Mouse (Mus musculus): ENCODE results near the gene Smug1. TPM values are rescaled to one million over a fixed set of nuclear protein-coding genes. Genes with fewer than 3 reads are reported as not detected.

The Smug1 gene
- total and polyA plus RNA-seq, 2 experiments from 2014 or later = 11.9 to 40.1 TPM

GRCm38 (mm10) chr15:103133761-103134160 is 33.1 kb downstream of the Smug1 start:
- peak; percentile 75 for DNase-seq (ENCODE audit: low spot score)

GRCm38 (mm10) chr15:103130729-103131128 is 36.2 kb downstream of the Smug1 start:
- Histone ChIP-seq H3K27ac (no peak overlapping the region), H3K4me1 (ENCODE audit: insufficient read depth, low read length) (peaks cover 20% of the 10 kb centered on the region; the same call in 1 of the 2 replicates), H3K4me2 (ENCODE audit: low read depth, low read length) (no peak overlapping the region), H3K4me3 (ENCODE audit: low read length) (no peak overlapping the region), H3K36me3 (ENCODE audit: insufficient read depth, low read length) (no peaks in the 10 kb centered on the region), H3K9me3 (ENCODE audit: low read length) (no peaks in the 10 kb centered on the region), H3K9ac (replicated peaks; ENCODE audit: low read length) (no peak overlapping the region), H3K27me3 (ENCODE audit: insufficient read depth, low read length) (no peaks in the 10 kb centered on the region)
- 47% methylated on average over 1 of the region's 1 CpGs for WGBS
- no peak for DNase-seq (ENCODE audit: low spot score)
- peak; percentile 63 for TF ChIP-seq CTCF (IDR thresholded peaks at IDR 0.05; ENCODE audit: low read depth)
- no peak for ATAC-seq

More at GRCm38 (mm10) chr15:103133761-103134160, 33.1 kb downstream of the Smug1 start:
- Histone ChIP-seq H3K27me3 (ENCODE audit: insufficient read depth, low read length) (no peaks in the 10 kb centered on the region), H3K9me3 (ENCODE audit: low read length) (no peaks in the 10 kb centered on the region), H3K36me3 (ENCODE audit: insufficient read depth, low read length) (no peaks in the 10 kb centered on the region), H3K4me1 (ENCODE audit: insufficient read depth, low read length) (peaks cover 20% of the 10 kb centered on the region; the same call in 1 of the 2 replicates), H3K9ac (replicated peaks; ENCODE audit: low read length) (no peak overlapping the region), H3K4me3 (ENCODE audit: low read length) (no peak overlapping the region), H3K4me2 (ENCODE audit: low read depth, low read length) (no peak overlapping the region), H3K27ac (peak overlapping the region; percentile 16)
- no peak for TF ChIP-seq CTCF (IDR thresholded peaks at IDR 0.05; ENCODE audit: low read depth)
- ATAC-seq = peak; percentile 78
- 6% methylated on average over 4 of the region's 4 CpGs for WGBS

DNA sequence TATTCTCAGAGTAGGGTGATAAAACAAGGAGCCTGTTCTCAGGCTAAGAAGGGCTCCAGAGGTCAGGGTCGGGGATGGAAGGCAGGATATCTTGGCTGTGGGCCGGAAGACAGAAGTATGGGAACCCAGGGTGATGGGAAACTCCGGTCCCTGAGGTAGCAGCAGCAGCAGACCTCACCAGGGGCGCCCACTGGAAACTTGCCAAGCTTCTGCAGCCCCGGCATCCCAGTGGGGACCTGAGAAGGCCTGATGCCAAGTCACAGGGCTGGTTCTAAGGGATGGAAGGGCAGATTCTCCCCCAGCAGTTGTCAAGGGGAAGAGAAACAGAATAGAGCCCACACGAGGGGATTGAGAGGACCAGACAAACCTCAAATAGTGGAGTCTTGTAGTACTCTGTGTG is 37.6 kb downstream of the Smug1 start:
- no peak for TF ChIP-seq CTCF (IDR thresholded peaks at IDR 0.05; ENCODE audit: low read depth)
- no peak for ATAC-seq
- Histone ChIP-seq H3K27ac (no peak overlapping the region), H3K27me3 (ENCODE audit: insufficient read depth, low read length) (no peaks in the 10 kb centered on the region), H3K9me3 (ENCODE audit: low read length) (no peaks in the 10 kb centered on the region), H3K4me2 (ENCODE audit: low read depth, low read length) (no peak overlapping the region), H3K4me1 (ENCODE audit: insufficient read depth, low read length) (peaks cover 6% of the 10 kb centered on the region; the same call in 1 of the 2 replicates), H3K36me3 (ENCODE audit: insufficient read depth, low read length) (no peaks in the 10 kb centered on the region), H3K4me3 (ENCODE audit: low read length) (no peak overlapping the region), H3K9ac (replicated peaks; ENCODE audit: low read length) (no peak overlapping the region)
- 26% methylated on average over 6 of the region's 6 CpGs for WGBS
- no peak for DNase-seq (ENCODE audit: low spot score)

DNA sequence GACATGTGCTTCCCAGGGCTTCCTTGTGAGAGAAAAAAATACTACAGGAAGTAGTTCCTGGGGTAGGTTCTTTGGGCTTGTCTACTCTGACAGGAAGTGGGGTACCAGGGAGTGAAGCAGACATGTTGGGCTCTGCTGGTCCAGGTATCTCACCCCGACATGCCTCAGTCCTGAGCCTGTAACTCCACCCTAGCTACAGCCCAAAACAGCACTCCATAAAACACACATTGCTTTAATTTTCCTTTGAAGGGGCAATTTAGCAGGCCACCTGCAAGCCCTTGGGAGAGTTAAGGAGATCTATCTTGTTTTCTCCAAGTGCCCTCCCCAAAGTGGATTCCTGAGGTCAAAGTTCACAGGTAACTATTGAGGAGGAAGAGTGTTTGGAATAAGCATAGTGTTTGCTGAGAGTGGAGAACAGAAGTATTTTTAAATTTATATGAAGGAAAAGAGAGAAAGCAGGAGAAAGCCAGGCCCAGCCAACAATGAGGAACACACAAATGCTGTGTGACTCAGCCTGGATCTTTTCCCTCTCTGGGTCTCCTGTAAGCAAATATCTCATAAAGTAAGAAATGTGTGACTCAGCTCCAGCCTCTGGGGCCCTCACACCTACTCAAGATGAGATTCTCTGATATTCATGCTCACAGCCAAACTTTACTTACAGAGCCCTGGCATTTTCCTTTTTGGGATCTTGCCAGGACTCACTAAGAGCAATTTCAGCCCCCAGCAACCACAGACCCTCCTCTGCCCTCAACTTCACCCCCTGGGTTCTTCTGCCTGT is 38.6 kb downstream of the Smug1 start:
- no peak overlapping the region for H3K4me3 ChIP-seq (ENCODE audit: low read length)
- WGBS = 85% methylated on average over 1 of the region's 1 CpGs
- ATAC-seq (no peak), DNase-seq (ENCODE audit: low spot score) (no peak)
- H3K27ac ChIP-seq = no peak overlapping the region
- TF ChIP-seq CTCF (IDR thresholded peaks at IDR 0.05; ENCODE audit: low read depth) = no peak
- H3K4me1 ChIP-seq (ENCODE audit: insufficient read depth, low read length) = no peaks in the 10 kb centered on the region
- no peaks in the 10 kb centered on the region for H3K9me3 ChIP-seq (ENCODE audit: low read length)
- no peak overlapping the region for H3K9ac ChIP-seq (replicated peaks; ENCODE audit: low read length)
- H3K4me2 ChIP-seq (ENCODE audit: low read depth, low read length) = no peak overlapping the region
- H3K27me3 ChIP-seq (ENCODE audit: insufficient read depth, low read length) = no peaks in the 10 kb centered on the region
- H3K36me3 ChIP-seq (ENCODE audit: insufficient read depth, low read length) = no peaks in the 10 kb centered on the region

GRCm38 (mm10) chr15:103125982-103126381 is 40.9 kb downstream of the Smug1 start:
- TF ChIP-seq CTCF (IDR thresholded peaks at IDR 0.05; ENCODE audit: low read depth) = no peak
- Histone ChIP-seq H3K9ac (replicated peaks; ENCODE audit: low read length) (no peak overlapping the region), H3K27me3 (ENCODE audit: insufficient read depth, low read length) (no peaks in the 10 kb centered on the region), H3K27ac (no peak overlapping the region), H3K4me2 (ENCODE audit: low read depth, low read length) (no peak overlapping the region), H3K36me3 (ENCODE audit: insufficient read depth, low read length) (no peaks in the 10 kb centered on the region), H3K9me3 (ENCODE audit: low read length) (no peaks in the 10 kb centered on the region), H3K4me1 (ENCODE audit: insufficient read depth, low read length) (no peaks in the 10 kb centered on the region; the same call in 1 of the 2 replicates), H3K4me3 (ENCODE audit: low read length) (no peak overlapping the region)
- DNase-seq (ENCODE audit: low spot score) (no peak), ATAC-seq (no peak)
- WGBS = 85% methylated on average over 5 of the region's 5 CpGs

DNA sequence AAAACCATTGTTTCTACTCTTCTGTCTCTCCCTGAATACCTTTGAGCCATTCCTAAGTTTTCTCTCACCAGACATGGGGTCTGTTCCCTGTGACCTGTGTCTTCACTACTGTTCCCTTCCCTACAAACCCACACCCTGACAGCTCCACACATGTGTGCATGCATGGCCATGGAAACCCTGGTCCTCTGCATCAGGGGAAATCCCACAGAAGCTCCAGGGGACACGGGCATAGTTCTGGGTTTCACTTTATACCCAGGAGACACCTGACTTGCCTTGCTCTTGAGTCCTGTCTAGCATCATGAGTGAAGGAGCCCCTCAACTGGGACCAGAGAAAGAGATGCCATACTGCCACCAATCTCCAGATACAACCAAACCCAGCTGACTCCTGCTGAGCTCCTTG is 42.6 kb downstream of the Smug1 start:
- H3K4me2 ChIP-seq (ENCODE audit: low read depth, low read length) = no peak overlapping the region
- no peaks in the 10 kb centered on the region for H3K27me3 ChIP-seq (ENCODE audit: insufficient read depth, low read length)
- no peak overlapping the region for H3K27ac ChIP-seq
- no peak overlapping the region for H3K9ac ChIP-seq (replicated peaks; ENCODE audit: low read length)
- no peak for ATAC-seq
- no peaks in the 10 kb centered on the region for H3K9me3 ChIP-seq (ENCODE audit: low read length)
- DNase-seq (ENCODE audit: low spot score) = no peak
- no peaks in the 10 kb centered on the region for H3K36me3 ChIP-seq (ENCODE audit: insufficient read depth, low read length)
- 78% methylated on average over 1 of the region's 1 CpGs for WGBS
- no peak for TF ChIP-seq CTCF (IDR thresholded peaks at IDR 0.05; ENCODE audit: low read depth)
- H3K4me3 ChIP-seq (ENCODE audit: low read length) = no peak overlapping the region
- no peaks in the 10 kb centered on the region; the same call in 1 of the 2 replicates for H3K4me1 ChIP-seq (ENCODE audit: insufficient read depth, low read length)

DNA sequence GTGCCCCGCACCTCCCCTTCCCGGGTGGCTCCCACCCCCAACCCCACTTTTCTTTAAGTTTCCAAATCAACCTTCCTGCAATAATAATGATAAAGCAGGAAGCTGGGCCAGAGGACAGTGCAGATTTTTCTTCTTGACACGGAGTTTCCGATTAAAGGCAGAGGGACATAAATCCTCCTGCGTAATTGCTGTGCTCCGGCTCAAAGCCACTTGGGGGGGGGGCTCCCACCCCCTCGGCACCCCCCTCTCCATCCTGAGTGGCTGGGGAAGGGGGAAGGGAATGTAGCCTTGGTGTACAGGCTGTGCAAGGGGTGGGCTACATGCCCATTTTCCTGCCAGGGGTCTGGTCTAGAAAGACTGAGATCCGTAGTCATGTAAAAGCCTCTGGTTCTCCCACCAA is 43.5 kb downstream of the Smug1 start:
- WGBS = 57% methylated on average over 8 of the region's 8 CpGs
- Histone ChIP-seq H3K4me1 (ENCODE audit: insufficient read depth, low read length) (no peaks in the 10 kb centered on the region; the same call in 1 of the 2 replicates), H3K4me3 (ENCODE audit: low read length) (no peak overlapping the region), H3K4me2 (ENCODE audit: low read depth, low read length) (no peak overlapping the region), H3K9me3 (ENCODE audit: low read length) (no peaks in the 10 kb centered on the region), H3K27me3 (ENCODE audit: insufficient read depth, low read length) (peaks cover under 1% of the 10 kb centered on the region; the same call in 1 of the 2 replicates), H3K36me3 (ENCODE audit: insufficient read depth, low read length) (no peaks in the 10 kb centered on the region), H3K27ac (no peak overlapping the region), H3K9ac (replicated peaks; ENCODE audit: low read length) (no peak overlapping the region)
- DNase-seq (ENCODE audit: low spot score) (no peak), ATAC-seq (no peak)
- TF ChIP-seq CTCF (IDR thresholded peaks at IDR 0.05; ENCODE audit: low read depth) = no peak
